Mouse (Mus musculus): Measurements from ENCODE around the gene Ano10.

Ano10 gene

GRCm38 (mm10) chr9:122288416-122288815 lies 5.8 kb downstream of the Ano10 start:
- DNase-seq = no peak

DNA sequence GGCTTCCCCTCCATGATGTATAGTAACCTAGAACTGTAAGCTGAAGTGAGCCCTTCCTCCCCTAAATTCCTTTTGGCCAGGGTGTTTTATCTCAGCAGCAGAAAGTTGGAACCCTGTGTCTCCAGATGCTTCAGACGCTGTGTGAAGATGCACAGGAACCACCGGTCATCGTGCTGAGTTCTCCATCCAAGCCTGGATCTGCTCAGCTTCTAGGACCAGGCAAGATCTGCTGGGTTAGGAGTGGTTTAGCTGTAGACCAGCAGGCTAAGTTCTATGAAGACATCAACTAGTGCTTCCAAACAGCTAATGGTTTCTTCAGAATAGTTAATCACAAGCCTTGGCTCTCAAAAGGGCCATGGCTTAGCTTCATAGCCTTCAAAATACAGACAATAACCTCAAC lies 6.7 kb downstream of the Ano10 start:
- DNase-seq = no peak

DNA sequence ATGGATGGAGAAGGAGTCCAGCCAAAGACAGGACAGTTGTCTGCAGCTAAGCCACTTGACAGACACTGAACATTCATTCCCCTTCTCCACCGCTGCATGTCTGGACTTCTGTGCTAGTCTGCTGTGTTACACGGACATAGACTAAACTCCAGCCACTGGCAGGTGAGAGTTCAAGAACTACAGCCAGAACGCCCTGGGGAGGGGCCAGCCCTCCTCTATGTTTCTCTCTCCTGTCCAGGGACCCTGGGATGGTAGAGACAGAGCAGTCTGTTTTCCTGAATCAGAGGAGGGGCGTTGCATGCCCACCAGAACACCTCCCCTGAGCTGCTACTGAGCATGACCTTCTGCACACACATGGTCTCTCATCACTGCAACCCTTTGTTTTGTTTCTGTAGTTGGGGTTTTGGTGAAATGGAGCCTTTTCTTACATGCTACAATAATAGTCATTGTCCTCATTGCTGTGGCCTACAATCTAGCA lies 8.4 kb downstream of the Ano10 start:
- DNase-seq = no peak

- no peak for DNase-seq
Observed at GRCm38 (mm10) chr9:122285146-122285832, 8.9 kb downstream of the Ano10 start.

DNA sequence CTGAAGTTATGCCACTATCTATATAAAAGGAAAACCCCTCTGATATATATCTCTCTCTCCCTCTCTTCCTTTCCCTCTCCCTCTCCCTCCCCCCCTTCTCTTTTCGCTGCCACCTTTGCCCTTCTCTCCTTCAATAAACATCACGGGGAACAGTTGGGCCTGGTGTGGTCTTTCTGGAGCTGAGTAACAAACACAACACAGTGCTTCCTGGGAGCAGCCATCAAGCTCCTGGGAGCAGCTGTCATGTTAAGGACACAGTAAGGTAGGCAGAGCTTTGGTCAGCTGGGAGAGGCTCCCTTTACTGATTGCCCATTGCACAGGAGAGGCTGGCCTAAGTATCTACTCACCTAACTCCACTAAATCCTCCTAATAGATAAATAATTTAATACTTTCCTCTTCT lies 9.5 kb downstream of the Ano10 start:
- DNase-seq = no peak

DNA sequence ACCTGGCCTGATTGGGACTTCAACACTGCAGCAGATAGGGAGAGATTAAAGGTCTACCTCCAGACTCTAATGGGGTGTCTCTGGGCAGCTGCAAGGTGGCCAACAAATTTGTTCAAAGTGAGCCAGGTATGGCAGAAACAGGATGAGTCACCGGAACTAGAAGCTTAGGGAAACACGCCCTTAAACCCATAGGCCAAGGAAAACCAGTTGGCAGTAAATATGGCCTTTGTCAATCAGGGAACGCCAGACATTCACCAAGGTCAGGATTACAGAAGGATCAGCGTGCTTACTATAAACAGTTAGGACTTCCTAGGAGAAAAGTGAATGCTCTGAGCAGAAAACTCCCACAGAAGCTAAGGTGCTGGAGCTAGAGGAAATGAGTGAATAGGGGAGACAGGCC lies 13.2 kb downstream of the Ano10 start:
- no peak for DNase-seq

DNA sequence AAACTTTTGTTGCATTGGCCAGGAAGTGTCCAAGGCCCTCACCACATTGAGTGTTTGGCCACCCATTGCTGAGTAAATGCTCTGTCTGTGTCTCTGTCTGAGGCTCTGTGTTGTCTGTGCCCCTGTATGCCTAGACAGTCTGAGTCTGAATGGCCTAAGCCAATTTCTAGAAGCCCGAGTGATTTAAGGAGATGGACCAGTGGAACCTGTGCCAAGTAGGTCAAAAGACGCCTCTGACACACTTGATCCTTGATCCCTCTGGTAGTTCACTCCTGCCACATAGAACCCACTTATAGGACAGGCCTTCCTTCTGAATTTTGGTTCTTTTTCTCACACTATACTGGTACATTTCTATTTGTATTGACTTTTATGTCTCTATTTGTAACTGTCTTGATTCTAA lies 17.6 kb downstream of the Ano10 start:
- DNase-seq = no peak

DNA sequence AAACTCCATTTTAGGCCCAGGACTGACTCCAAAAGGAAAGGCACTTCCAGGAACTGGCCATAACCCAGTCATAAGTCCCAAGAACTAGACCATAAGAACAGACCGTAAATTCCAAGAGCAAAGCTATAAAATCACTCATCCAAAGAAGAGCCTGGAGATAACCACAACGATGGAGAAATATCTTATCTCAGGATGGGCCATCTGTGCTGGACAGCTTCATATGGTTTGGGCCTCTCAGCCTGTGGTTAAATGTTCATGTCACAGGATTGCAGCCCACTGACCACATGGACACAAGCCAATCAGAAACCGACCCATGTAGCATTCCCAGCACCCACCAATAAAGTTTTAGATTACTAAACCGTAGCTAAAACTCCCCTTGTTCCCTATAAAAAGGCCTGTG lies 18.1 kb downstream of the Ano10 start:
- DNase-seq = no peak

- DNase-seq = no peak
Observed at GRCm38 (mm10) chr9:122274346-122274745, 19.9 kb downstream of the Ano10 start.

DNA sequence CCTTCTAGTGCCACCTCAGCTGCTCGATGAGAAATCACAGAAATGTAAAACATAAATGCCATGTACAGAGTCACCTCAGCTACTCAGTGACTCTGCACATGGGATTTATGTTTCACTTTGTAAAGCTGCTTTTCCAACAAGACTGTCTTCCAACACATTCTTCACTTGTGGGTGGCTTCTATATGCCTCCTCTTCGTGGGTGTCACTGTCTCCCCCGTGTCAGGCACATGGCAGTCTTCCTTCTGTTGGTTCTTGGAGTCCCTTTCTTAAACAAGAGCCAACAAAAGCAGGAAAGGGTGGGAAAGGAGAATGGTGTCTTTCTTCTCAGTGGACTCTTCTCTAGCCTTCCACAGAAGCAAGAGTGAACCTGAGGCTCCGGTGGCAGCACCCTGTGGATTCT lies 20.3 kb downstream of the Ano10 start:
- DNase-seq = no peak

GRCm38 (mm10) chr9:122271866-122272265 lies 22.4 kb downstream of the Ano10 start:
- peak; percentile 56 for DNase-seq

- DNase-seq = no peak
Observed at GRCm38 (mm10) chr9:122271318-122271717, 22.9 kb downstream of the Ano10 start.

- DNase-seq = no peak
Observed at GRCm38 (mm10) chr9:122270913-122271312, 23.3 kb downstream of the Ano10 start.

- no peak for DNase-seq
Observed at GRCm38 (mm10) chr9:122269256-122270041, 24.8 kb downstream of the Ano10 start.

DNA sequence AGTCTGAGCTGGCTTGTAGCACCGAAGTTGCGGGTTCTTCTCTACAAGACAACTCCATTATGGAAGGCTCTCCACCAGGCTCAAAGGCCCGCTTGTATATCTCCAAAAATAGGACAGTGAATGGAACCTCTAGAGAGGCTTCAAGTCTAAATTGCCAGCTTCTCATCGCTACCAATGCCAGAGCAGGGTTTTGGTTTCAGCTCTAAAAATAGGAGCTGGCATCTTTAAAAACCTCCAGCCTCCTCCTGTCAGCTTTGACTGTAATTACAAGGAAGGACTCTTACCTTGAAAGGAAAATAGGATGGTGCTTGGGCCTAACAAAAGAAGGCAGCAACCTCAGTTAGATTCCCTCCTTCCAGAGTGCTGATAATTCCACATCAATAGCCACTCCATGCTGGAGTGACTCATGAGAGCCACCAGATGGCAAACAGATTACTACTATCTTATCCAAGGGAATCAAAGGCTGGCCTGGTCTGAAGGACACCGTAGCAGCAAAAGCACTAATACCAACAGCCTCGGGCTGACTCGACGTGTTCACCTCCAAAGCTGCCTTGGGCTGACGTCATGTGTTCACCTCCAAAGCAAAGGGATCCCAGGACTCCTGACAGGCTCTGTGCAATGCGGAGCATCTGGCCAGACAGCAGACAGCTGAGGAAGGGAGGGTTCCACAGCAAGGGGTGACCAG lies 28.6 kb downstream of the Ano10 start:
- no peak for DNase-seq

- DNase-seq = peak; percentile 59
Observed at GRCm38 (mm10) chr9:122263140-122263539, 31.1 kb downstream of the Ano10 start.

GRCm38 (mm10) chr9:122254386-122254785 lies 39.8 kb downstream of the Ano10 start:
- no peak for DNase-seq

DNA sequence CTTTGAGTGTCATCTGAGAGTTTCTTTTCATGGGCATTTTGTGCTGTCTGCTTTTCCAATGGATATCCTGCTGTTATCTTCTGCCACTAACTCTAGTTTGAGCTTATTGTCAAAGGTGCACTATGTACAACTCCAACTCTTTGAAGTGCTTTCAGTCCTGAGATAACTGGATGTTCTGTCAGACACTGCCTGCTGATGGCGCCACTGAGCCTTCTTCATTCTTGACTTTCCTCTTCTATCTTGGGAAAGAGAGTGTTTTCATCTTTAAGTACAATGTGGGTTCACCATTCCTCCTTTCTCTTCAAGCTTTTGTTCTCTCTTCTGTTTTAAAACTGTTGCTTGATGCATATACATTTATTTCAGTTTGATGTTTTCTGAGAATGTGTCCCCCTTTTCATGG lies 42.1 kb downstream of the Ano10 start:
- peak; percentile 36 for DNase-seq

GRCm38 (mm10) chr9:122248168-122248567 lies 46.1 kb downstream of the Ano10 start:
- DNase-seq = peak; percentile 46

DNA sequence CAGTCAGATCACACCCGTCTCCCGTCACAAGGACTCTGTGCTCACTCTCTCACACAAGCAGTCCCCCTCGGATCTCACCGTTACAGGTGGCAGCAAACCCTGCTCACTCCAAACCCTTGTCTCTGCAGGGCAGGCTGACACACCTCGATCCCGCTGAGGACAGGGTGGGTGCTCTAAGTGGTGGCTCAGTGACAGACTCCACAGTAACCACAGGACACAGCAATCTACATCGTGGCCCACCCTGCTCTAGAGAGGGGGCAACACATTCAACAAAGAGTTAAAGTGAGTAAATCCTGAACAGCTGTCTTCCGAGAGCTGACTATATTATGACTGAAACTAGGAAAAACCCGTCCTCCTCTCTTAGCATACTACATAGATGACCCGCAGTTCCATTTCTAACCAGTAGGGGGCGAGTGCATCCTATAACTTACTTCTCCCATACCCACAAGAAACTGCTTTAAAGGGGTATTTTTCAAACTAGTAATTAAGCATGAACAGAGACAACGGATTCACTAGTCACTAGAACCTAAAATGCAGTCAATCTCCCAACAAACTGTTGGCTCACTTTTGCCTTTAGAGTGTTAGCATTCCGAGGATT lies 46.7 kb downstream of the Ano10 start:
- DNase-seq = peak; percentile 82

GRCm38 (mm10) chr9:122245879-122246278 lies 48.3 kb downstream of the Ano10 start:
- DNase-seq = no peak

DNA sequence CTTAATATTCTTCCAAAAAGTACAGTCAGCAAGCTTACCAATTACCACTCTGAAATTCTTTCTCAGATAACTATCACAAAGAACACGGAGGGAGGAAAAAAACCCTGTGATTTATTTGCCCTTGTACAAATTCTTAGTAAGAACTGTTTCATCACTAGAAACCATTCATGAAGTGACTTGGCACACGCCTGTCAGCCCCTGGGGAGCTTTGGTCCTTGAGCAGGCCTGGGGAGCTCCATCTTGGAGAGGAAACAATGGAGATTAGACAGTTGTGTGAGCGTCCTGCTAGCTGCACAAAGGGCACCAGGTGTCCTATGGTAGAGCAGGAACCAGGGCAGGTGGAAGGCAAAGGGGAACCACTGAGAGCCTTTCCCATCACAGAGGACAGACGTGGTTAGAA lies 48.8 kb downstream of the Ano10 start:
- no peak for DNase-seq

GRCm38 (mm10) chr9:122244800-122245165 lies 49.4 kb downstream of the Ano10 start:
- DNase-seq = no peak
